Mouse (Mus musculus): ENCODE measurements at regions not wholly inside any gene's neighbourhood (a gene's known extent, or its start where the extent isn't known, plus 50 kb on each side); places are given as distances from the start of the nearest gene placed in this dataset.

DNA sequence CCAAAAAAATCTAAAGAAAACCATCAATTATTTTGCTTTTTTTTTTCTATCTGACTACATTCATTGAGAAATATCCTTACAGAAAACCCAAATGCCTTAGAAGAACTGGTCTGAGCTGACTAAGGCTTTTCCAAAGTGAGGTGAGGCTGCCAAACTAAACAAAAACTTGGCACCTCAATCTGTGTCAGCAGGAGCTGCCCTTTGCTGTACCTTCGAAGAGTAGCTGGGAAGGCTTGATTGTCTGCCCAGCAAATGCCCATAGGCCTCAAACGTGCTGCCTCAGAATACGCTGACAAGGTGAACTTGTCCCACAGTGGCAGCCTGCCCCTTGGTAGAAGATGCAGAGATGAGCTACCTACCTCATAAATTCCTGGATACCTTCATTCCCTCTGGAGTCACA lies 2091.7 kb downstream of the 4930444P10Rik start:
- TF ChIP-seq USF1 (IDR thresholded peaks at IDR 0.05; ENCODE audit: low read depth) (no peak), TCF12 (IDR thresholded peaks at IDR 0.05; ENCODE audit: insufficient read depth, poor library complexity, severe bottlenecking) (no peak), MAX (IDR thresholded peaks at IDR 0.05; ENCODE audit: low read depth) (no peak), POLR2AphosphoS2 (IDR thresholded peaks at IDR 0.05; ENCODE audit: insufficient read length, low read depth) (no peak), POLR2A (IDR thresholded peaks at IDR 0.05; ENCODE audit: insufficient read length, low read depth) (no peak), E2F4 (IDR thresholded peaks at IDR 0.05; ENCODE audit: insufficient read depth) (no peak)
